Mouse (Mus musculus) central nervous system, embryonic 11.5 days (tissue): ENCODE measurements around the gene Dlg4. TPM values are rescaled to one million over a fixed set of nuclear protein-coding genes. Genes with fewer than 3 reads are reported as not detected.

Source experiments
- polyA plus RNA-seq: library from polyadenylated mRNA; depleted of rRNA; stranded (reverse); fragments of >200 nt; gene quantifications from 2 replicates; pipeline ENCODE4 v1.2.3, GENCODE M21; 2012; rRNA removed

The Dlg4 gene
- polyA plus RNA-seq = 71.2 and 101 TPM in 2 replicates

DNA sequence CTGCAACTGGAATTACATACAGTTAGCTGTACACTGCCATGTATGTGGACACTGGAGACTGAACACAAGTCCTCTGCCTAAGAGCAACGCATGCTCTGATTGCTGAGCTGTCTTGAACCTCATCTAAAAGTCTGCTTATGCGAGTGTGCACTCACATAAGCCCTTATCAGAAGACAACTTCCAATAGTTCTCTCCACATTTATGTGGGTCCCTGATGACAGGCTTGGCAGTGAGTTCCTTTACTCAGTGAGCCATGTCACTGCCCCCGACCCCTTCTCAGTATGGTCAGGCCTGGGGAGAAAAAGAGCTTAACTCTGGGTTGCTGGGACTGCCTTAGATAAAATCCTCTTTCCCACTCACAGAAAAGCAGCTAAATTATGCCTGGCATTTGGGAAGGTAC is at the start of gene Dlg4:
Dlg4 (plus strand) TSS at position 274 of the 400 bp plus-strand sequence.

DNA sequence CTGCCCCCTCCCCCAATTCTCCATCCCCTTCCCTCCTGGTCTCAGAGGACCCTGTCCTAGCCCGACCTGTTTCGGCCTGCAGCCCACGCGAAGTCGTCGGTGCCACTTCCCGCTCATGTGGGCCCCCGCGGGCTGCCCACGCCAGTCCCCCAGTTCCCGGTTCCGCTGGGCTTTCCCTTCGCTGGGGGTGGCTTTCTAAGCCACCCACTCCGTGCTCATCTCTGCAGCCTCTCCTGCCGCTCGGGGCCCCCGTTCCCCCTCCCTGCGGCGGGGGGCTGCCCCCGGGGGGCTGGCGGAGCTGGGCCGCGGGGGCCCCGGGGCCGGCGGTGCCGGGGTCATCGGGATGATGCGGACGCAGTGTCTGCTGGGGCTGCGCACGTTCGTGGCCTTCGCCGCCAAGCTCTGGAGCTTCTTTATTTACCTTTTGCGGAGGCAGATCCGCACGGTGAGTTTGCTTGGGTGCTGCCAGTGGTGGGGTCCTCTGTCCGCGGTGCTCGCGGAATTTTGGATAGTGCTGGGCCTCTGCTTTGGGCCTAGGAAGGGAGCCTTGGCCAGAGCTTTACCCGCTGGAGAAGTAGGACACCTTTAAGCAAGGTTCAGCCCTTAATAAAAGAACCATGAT is 35.5 kb upstream of the Dlg4 start, which contains the start of gene Ctdnep1:
Ctdnep1 (plus strand) TSS at position 16 of the 622 bp plus-strand sequence.

DNA sequence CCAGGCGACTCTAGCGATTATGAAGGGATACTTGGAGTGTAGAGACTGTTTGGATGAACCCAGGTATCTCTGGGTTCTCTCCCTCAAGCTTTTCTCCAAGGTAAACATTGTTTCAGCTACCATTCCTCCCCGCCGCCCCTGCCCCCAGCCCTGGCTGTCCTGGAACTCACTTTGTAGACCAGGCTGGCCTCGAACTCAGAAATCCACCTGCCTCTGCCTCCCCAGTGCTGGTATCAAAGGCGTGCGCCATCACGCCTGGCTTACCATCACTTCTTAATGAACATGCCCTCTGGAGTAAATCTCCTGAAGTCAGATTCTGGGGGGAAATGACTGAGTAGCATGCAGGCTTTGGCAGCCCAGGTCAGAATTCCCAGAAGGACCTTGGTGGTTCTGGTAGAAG is 34.5 kb upstream of the Dlg4 start, which contains the start of gene Elp5:
Elp5 (minus strand) TSS at position 293 of the 400 bp plus-strand sequence.

DNA sequence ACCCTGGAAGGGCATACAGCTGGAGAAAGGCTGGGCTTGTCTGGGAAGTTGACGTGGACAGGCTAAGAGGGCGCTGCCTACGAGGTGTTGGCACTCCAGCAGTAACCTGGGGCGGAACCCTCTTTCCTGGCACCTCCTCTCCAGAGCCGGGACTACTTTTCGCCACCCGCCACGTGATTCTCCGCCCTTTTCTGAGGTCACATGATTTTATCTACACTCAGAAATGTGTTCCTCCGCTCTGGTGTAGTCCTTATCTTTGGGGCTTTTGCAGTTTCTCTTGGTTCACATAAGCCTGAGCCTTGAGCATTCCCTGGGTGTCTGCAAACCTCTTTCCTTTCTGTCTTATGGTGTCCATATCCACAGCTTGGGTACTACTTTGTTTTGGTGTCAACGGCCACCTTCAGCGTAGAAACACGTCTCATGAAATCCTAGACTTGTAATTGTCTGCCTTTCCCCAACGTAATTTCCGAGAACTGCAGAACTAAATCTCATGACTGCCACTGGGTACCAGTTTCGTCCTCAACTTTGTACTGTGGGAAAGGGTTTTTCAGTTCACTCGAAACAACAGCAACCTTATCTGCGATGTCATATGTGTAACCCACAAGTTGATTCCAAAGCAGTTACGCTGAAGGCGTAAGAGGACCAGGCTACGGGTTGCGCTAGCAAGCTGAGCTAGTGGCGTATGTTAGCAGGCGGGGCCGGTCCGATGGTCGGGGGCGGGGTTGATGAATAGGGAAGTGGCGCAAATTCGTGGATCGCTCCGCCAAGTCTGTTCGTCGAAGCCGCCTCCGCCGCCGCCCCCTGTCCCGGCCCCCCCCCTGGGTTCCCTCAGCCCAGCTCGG is 25.7 kb upstream of the Dlg4 start, which contains the start of gene Gabarap:
Gabarap (plus strand) TSS at position 294 of the 842 bp plus-strand sequence.

DNA sequence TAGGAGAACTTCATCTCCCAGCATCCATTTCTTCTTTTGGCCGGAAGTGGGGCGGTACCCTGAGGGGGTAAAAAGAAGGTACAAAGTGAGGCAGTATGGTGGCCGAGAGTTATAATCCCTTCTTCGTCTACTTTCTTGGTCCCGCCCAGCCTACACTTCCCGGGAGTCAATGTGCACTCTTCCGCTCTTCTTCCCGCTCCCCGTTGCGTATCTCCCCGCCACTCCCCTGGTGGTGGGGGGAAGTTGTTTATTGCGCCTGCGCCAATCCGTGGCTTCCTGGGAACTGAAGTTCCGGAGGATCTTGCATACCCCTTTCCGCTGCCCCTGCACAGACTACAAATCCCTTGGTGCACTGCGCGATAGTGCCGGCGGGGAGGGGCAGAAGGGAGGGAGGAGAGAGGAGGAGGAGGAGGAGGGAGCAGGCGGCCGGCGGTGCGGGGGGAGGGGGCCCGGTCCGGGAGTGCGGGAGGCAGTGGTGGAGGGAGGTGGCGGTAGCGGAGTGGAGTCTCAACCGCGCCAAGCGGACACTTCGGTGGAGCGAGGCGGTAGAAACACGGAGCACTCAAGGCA is 21.3 kb upstream of the Dlg4 start, which contains the start of gene Phf23:
Phf23 (plus strand) TSS at position 387 of the 570 bp plus-strand sequence.

DNA sequence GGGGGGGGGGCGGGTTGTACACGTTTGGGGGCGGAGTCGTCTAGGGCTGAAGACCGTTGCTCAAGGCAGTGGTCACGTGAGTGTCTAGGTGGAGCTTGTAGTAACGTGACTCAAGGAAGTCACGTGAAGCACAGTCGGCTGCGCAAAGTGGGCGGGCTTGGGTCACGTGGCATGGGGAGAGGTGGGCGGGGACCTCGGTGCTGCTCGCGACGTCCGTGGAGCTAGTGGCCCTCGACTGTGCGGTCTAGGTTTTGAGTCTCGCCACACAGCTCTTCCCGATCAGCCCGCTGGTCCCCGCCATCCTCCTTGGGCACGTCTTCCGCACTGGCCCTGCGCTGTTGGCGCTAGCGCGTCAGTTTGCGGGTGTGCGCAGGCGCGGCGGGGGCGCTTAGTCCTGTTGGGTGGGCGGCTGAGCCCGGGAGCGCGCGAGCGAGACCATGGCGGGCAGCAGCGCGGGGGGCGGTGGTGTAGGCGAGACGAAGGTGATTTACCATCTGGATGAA is 16.3 kb upstream of the Dlg4 start, which contains the start of gene Dvl2:
Dvl2 (plus strand) TSS at position 200 of the 503 bp plus-strand sequence.

DNA sequence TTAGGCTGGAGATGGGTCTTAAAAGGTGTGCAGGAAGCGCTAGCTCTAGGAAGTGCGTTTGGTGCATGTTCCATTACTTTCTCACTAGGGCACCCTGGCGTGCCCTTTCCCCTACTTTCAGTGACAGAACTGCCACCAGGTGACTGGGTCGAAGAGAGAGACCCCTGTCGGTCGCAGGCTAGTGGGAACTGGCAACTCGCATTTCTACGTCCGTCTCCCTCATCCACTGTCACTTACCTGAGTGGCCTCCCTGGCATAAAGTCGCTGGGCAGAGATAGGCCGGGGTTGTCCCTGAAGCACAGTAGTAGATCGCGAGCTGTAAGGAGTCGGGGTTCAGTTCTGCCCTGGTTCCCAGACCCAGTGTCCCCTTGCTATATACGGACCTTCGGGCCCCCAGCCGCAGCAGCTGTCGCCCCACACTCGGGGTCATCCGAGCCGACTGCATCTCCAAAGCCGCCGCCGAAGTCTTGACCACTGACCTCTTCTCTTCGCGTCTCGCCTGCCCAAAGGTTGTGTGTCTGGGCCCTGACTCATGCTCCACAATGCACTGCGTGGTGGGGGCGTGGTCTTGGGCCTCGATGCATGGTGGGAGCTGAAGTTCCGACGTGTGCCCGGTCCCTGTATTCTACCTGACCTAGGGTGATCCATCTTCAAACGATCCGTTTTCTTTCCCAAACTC is 1.7 kb upstream of the Dlg4 start, which contains the start of gene Acadvl:
Acadvl (minus strand) TSS at position 532 of the 679 bp plus-strand sequence.

DNA sequence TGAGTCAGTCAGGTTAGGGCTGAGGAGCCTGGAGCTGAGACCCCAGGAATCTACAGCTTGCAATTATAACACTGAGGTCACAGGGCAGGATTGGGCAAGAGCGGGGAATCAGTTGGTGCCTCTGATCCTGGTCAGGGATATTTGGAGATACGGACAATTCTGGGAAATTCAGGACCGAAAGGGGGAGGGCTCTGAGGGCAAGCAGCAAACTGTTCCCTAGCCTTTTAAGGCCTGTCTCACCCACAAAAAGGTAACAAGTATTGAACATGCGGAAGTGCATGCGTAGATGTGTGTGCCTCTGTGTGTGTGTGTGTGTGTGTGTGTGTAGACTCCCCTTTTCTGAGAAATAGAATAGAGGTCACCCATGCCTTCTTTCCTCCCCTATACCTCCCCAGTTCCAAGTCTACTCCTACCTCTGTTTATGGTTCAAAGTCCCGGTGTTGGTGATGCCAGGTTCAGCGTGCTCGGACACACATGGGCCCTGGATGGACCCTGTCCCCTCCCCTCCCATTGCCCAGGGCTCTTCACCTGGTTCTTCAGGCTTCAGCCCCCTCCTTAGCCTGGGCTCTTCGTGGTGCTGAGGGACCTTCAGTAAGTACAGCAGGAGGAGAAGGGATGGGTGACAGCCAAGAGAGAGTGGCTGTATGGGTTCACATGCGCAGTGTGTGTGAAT is 37.3 kb downstream of the Dlg4 start, which contains the start of gene Asgr1:
Asgr1 (plus strand) TSS at position 188 of the 673 bp plus-strand sequence.

DNA sequence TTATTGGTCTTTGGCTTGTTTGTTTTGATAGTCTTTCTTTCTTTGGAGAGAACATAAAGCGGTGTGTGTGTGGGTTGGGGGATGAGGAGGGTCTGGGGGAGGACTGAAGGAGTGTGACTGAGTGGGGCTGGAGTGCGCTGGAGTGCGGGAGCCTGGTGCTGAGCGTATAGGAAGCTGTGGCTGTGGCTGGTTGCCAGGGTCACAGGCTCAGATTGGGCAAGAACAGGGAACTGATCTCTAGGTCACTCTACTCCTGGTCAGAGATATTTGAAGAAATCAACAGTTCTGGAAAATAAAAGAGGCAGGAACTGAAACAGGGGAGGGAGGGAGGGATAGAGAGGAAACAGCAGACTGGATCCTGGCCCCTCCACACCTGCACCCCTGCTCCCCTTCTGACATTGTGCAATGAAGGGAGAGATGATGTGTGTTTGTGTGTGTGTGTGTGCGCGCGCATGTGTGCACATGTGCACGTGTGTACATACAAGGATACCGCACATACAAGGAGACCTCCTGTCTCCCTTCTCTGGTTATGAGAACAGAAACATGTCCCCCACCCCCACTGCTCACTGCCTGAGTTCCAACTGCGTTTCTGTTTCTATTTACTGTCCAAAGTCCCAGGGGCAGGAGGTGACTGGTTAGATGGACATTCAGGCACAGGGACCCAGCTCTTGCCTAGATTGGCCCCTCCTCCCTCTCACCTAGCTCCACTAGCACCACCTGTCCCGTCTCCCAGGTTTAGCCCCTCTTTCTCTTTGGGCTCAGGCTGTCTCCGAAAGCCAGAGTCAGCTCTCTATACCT is 75.4 kb downstream of the Dlg4 start, which contains the start of gene Asgr2:
Asgr2 (plus strand) TSS at position 659 of the 798 bp plus-strand sequence.

Other genes with a start within 250 kb of the Dlg4 start
- gene Chrnb1, start 221.0 kb upstream of the Dlg4 start, polyA plus RNA-seq = 1.7 and 15.7 TPM in 2 replicates
- 4.7 and 7.5 TPM in 2 replicates for gene Fgf11, start 215.1 kb upstream of the Dlg4 start, polyA plus RNA-seq
- 0.19 and 0.27 TPM in 2 replicates for gene Tmem102, start 211.3 kb upstream of the Dlg4 start, polyA plus RNA-seq
- not detected in 2 replicates for gene Gm39566, start 201.6 kb upstream of the Dlg4 start, polyA plus RNA-seq
- not detected in 2 replicates for gene Spem2, start 198.5 kb upstream of the Dlg4 start, polyA plus RNA-seq
- gene Spem1, start 194.8 kb upstream of the Dlg4 start, polyA plus RNA-seq = 0.80 and 0.86 TPM in 2 replicates
- gene Nlgn2, start 179.2 kb upstream of the Dlg4 start, polyA plus RNA-seq = 70.3 and 84.9 TPM in 2 replicates
- 137 and 187 TPM in 2 replicates for gene Tmem256, start 178.4 kb upstream of the Dlg4 start, polyA plus RNA-seq
- 60.2 and 99.9 TPM in 2 replicates for gene Plscr3, start 170.6 kb upstream of the Dlg4 start, polyA plus RNA-seq
- 0.25 and 0.65 TPM in 2 replicates for gene Tnk1, start 158.2 kb upstream of the Dlg4 start, polyA plus RNA-seq
- not detected in 2 replicates for gene Tmem95, start 138.9 kb upstream of the Dlg4 start, polyA plus RNA-seq
- 2.3 and 2.9 TPM in 2 replicates for gene Kctd11, start 135.5 kb upstream of the Dlg4 start, polyA plus RNA-seq
- 2.0 and 2.4 TPM in 2 replicates for gene Acap1, start 121.4 kb upstream of the Dlg4 start, polyA plus RNA-seq
- 10.4 and 14.1 TPM in 2 replicates for gene 2810408A11Rik, start 116.0 kb upstream of the Dlg4 start, polyA plus RNA-seq
- 86.7 and 121 TPM in 2 replicates for gene Neurl4, start 115.9 kb upstream of the Dlg4 start, polyA plus RNA-seq
- gene Gps2, start 103.1 kb upstream of the Dlg4 start, polyA plus RNA-seq = 71.0 and 88.1 TPM in 2 replicates
- gene Eif5a, start 95.0 kb upstream of the Dlg4 start, polyA plus RNA-seq = 1,164 and 1,181 TPM in 2 replicates
- 23.1 and 36.5 TPM in 2 replicates for gene Ybx2, start 81.1 kb upstream of the Dlg4 start, polyA plus RNA-seq
- gene Slc2a4, start 68.8 kb upstream of the Dlg4 start, polyA plus RNA-seq = 10.3 and 24.4 TPM in 2 replicates
- gene Cldn7, start 52.2 kb upstream of the Dlg4 start, polyA plus RNA-seq = 2.3 and 5.7 TPM in 2 replicates
- gene Ctdnep1, start 35.8 kb upstream of the Dlg4 start, polyA plus RNA-seq = 88.4 and 139 TPM in 2 replicates
- gene Elp5, start 34.4 kb upstream of the Dlg4 start, polyA plus RNA-seq = 112 and 147 TPM in 2 replicates
- gene Gabarap, start 25.8 kb upstream of the Dlg4 start, polyA plus RNA-seq = 303 and 380 TPM in 2 replicates
- 66.5 and 98.1 TPM in 2 replicates for gene Phf23, start 21.2 kb upstream of the Dlg4 start, polyA plus RNA-seq
- gene Dvl2, start 16.3 kb upstream of the Dlg4 start, polyA plus RNA-seq = 32.7 and 40.0 TPM in 2 replicates
- gene Acadvl, start 1.5 kb upstream of the Dlg4 start, polyA plus RNA-seq = 32.6 and 38.6 TPM in 2 replicates
- 1.4 TPM in 2 replicates for gene Asgr1, start 37.1 kb downstream of the Dlg4 start, polyA plus RNA-seq
- gene Asgr2, start 75.7 kb downstream of the Dlg4 start, polyA plus RNA-seq = 0.49 and 0.56 TPM in 2 replicates
- 0.19 and 0.31 TPM in 2 replicates for gene Mgl2, start 113.4 kb downstream of the Dlg4 start, polyA plus RNA-seq
- gene Clec10a, start 139.3 kb downstream of the Dlg4 start, polyA plus RNA-seq = 0.40 and 2.1 TPM in 2 replicates
- 0.35 and 0.47 TPM in 2 replicates for gene Slc16a11, start 195.8 kb downstream of the Dlg4 start, polyA plus RNA-seq
- 11.0 and 43.0 TPM in 2 replicates for gene Slc16a13, start 204.1 kb downstream of the Dlg4 start, polyA plus RNA-seq
- 5.3 and 7.2 TPM in 2 replicates for gene Bcl6b, start 212.9 kb downstream of the Dlg4 start, polyA plus RNA-seq
- 152 and 226 TPM in 2 replicates for gene 0610010K14Rik, start 221.0 kb downstream of the Dlg4 start, polyA plus RNA-seq
- 11.4 and 21.8 TPM in 2 replicates for gene Gm21988, start 222.9 kb downstream of the Dlg4 start, polyA plus RNA-seq
- 3.4 and 39.5 TPM in 2 replicates for gene Rnasek, start 222.9 kb downstream of the Dlg4 start, polyA plus RNA-seq
- gene Alox12, start 238.4 kb downstream of the Dlg4 start, polyA plus RNA-seq = 2.6 and 3.1 TPM in 2 replicates